Mouse (Mus musculus) neural tube, embryonic 12.5 days (tissue): ENCODE data around the gene B4galt7. TPM values are rescaled to one million over a fixed set of nuclear protein-coding genes. Genes with fewer than 3 reads are reported as not detected.
"Not testable (repeated sequence)": the region's sequence is repeated elsewhere in the genome, so short reads cannot be mapped to it uniquely, and the experiment has no call there.

Experiments used
- ATAC-seq: fragments of 200-750 bp; cut with Nextera tagmentation; 2 replicates; pipeline ENCODE4 v1.8.0; 2017; ENCODE audit warnings: low read depth, mild to moderate bottlenecking, moderate TSS enrichment, moderate library complexity; ENCODE audit not compliant: low FRiP score
- H3K27ac ChIP-seq: fragments of 300-500 bp; sonication (generic); 2 replicates; pipeline ENCODE4 v1.5.1; 2016
- H3K27me3 ChIP-seq: fragments of 300-500 bp; sonication (generic); replicated peaks from 2 replicates; pipeline ENCODE4 v1.6.1; 2016; ENCODE audit warnings: mild to moderate bottlenecking
- H3K36me3 ChIP-seq: fragments of 300-500 bp; sonication (generic); 2 replicates; pipeline ENCODE4 v1.6.1; 2016; ENCODE audit warnings: mild to moderate bottlenecking
- H3K4me1 ChIP-seq: fragments of 300-500 bp; sonication (generic); 2 replicates; pipeline ENCODE4 v1.6.1; 2016
- H3K4me2 ChIP-seq: fragments of 300-500 bp; sonication (generic); replicated peaks from 2 replicates; pipeline ENCODE4 v1.6.1; 2016; ENCODE audit warnings: mild to moderate bottlenecking
- H3K4me3 ChIP-seq: fragments of 300-500 bp; sonication (generic); 2 replicates; pipeline ENCODE4 v1.5.1; 2016
- H3K9ac ChIP-seq: fragments of 300-500 bp; sonication (generic); 2 replicates; pipeline ENCODE4 v1.6.1; 2016; ENCODE audit warnings: mild to moderate bottlenecking
- H3K9me3 ChIP-seq: fragments of 300-500 bp; sonication (generic); 2 replicates; pipeline ENCODE4 v1.6.1; 2016; ENCODE audit warnings: mild to moderate bottlenecking
- WGBS: fragments of 180-500 bp; shearing (Covaris S2); methylation state at CpG from one replicate; pipeline ENCODE4 v1.1.7; 2016; 5-methylcytosine and 5-hydroxymethylcytosine counted together
- polyA plus RNA-seq: library from polyadenylated mRNA; unstranded; fragments of >200 nt; fragmentation: Nextera tagmentation; extraction: Ambion mirVana; gene quantifications from 2 replicates; pipeline ENCODE4 v1.2.1, GENCODE M21; 2016

The B4galt7 gene
- polyA plus RNA-seq, result 42.4 and 44.3 TPM in 2 replicates

GRCm38 (mm10) chr13:55599566-55600540, at the start of gene B4galt7:
B4galt7 (plus strand) TSS chr13:55599896.
- H3K36me3 ChIP-seq, result peaks cover 46% of the 10 kb centered on the region
- peak; percentile 85 for ATAC-seq
- H3K4me3 ChIP-seq, result peak within 1 kb of the TSS; percentile 77
- H3K9me3 ChIP-seq, result no peaks in the 10 kb centered on the region
- peak within 1 kb of the TSS; percentile 11; the same call in 1 of the 2 replicates for H3K27ac ChIP-seq
- H3K4me2 ChIP-seq, result peak within 1 kb of the TSS; percentile 68
- WGBS, result 9% methylated on average over 51 of the region's 51 CpGs
- peak within 1 kb of the TSS; percentile 83 for H3K9ac ChIP-seq
- no peaks in the 10 kb centered on the region for H3K27me3 ChIP-seq
- H3K4me1 ChIP-seq, result peaks cover 11% of the 10 kb centered on the region

GRCm38 (mm10) chr13:55555921-55556320, 43.8 kb upstream of the B4galt7 start:
- ATAC-seq, result no peak
- Histone ChIP-seq H3K27me3 (no peaks in the 10 kb centered on the region), H3K9me3 (no peaks in the 10 kb centered on the region), H3K27ac (no peak overlapping the region), H3K36me3 (peaks cover 54% of the 10 kb centered on the region), H3K4me1 (no peaks in the 10 kb centered on the region), H3K4me3 (no peak overlapping the region), H3K4me2 (no peak overlapping the region), H3K9ac (no peak overlapping the region)
- 93% methylated on average over 9 of the region's 9 CpGs for WGBS

- Histone ChIP-seq H3K9me3 (no peaks in the 10 kb centered on the region), H3K36me3 (peaks cover 41% of the 10 kb centered on the region), H3K27ac (no peak overlapping the region), H3K4me3 (no peak overlapping the region), H3K4me1 (no peaks in the 10 kb centered on the region), H3K27me3 (no peaks in the 10 kb centered on the region), H3K4me2 (no peak overlapping the region), H3K9ac (no peak overlapping the region)
- 89% methylated on average over 6 of the region's 6 CpGs for WGBS
- ATAC-seq, result no peak
Observed at GRCm38 (mm10) chr13:55557499-55557898, 42.2 kb upstream of the B4galt7 start.

GRCm38 (mm10) chr13:55563266-55563879, 36.3 kb upstream of the B4galt7 start:
- ATAC-seq, result no peak
- no peak overlapping the region for H3K4me2 ChIP-seq
- no peak overlapping the region for H3K9ac ChIP-seq
- no peak overlapping the region for H3K27ac ChIP-seq
- H3K36me3 ChIP-seq, result peaks cover 19% of the 10 kb centered on the region
- H3K27me3 ChIP-seq, result no peaks in the 10 kb centered on the region
- no peak overlapping the region for H3K4me3 ChIP-seq
- H3K9me3 ChIP-seq, result no peaks in the 10 kb centered on the region
- peaks cover 6% of the 10 kb centered on the region; the same call in 1 of the 2 replicates for H3K4me1 ChIP-seq
- WGBS, result 78% methylated on average over 7 of the region's 7 CpGs

- Histone ChIP-seq H3K27ac (no peak overlapping the region), H3K4me2 (no peak overlapping the region), H3K4me3 (no peak overlapping the region), H3K4me1 (peaks cover 19% of the 10 kb centered on the region), H3K36me3 (peaks cover 19% of the 10 kb centered on the region), H3K9me3 (no peaks in the 10 kb centered on the region), H3K9ac (no peak overlapping the region), H3K27me3 (no peaks in the 10 kb centered on the region)
- ATAC-seq, result no peak
- 87% methylated on average over 6 of the region's 6 CpGs for WGBS
Observed at GRCm38 (mm10) chr13:55567001-55567400, 32.7 kb upstream of the B4galt7 start.

GRCm38 (mm10) chr13:55567949-55568348, 31.7 kb upstream of the B4galt7 start:
- Histone ChIP-seq H3K4me2 (no peak overlapping the region), H3K27ac (no peak overlapping the region), H3K9ac (no peak overlapping the region), H3K4me1 (peaks cover 23% of the 10 kb centered on the region), H3K36me3 (peaks cover 19% of the 10 kb centered on the region), H3K27me3 (no peaks in the 10 kb centered on the region), H3K4me3 (no peak overlapping the region), H3K9me3 (no peaks in the 10 kb centered on the region)
- 93% methylated on average over 2 of the region's 2 CpGs for WGBS
- ATAC-seq, result no peak

GRCm38 (mm10) chr13:55568524-55568923, 31.2 kb upstream of the B4galt7 start:
- not testable (repeated sequence) for H3K27ac ChIP-seq, H3K4me2 ChIP-seq, ATAC-seq, H3K9ac ChIP-seq, H3K4me3 ChIP-seq, H3K27me3 ChIP-seq, H3K9me3 ChIP-seq
- H3K4me1 ChIP-seq, result peaks cover 23% of the 10 kb centered on the region
- H3K36me3 ChIP-seq, result peaks cover 19% of the 10 kb centered on the region
- 88% methylated on average over 4 of the region's 4 CpGs for WGBS

- Histone ChIP-seq H3K36me3 (peaks cover 19% of the 10 kb centered on the region), H3K4me1 (peaks cover 23% of the 10 kb centered on the region), H3K9ac (peak overlapping the region; percentile 98), H3K27me3 (no peaks in the 10 kb centered on the region), H3K4me2 (peak overlapping the region; percentile 94), H3K4me3 (peak overlapping the region; percentile 92), H3K27ac (0 out of 2 replicates have a peak overlapping the region, but pooled peaks have one; percentile 70), H3K9me3 (no peaks in the 10 kb centered on the region)
- WGBS, result 4% methylated on average over 16 of the region's 16 CpGs
- ATAC-seq, result no peak
Observed at GRCm38 (mm10) chr13:55569726-55570285, 29.9 kb upstream of the B4galt7 start.

GRCm38 (mm10) chr13:55570286-55570973, 29.3 kb upstream of the B4galt7 start:
- under 1% methylated on average over 47 of the region's 47 CpGs for WGBS
- H3K9me3 ChIP-seq, result no peaks in the 10 kb centered on the region
- H3K36me3 ChIP-seq, result peaks cover 17% of the 10 kb centered on the region
- peak; percentile 81 for ATAC-seq
- H3K4me1 ChIP-seq, result peaks cover 23% of the 10 kb centered on the region
- no peaks in the 10 kb centered on the region for H3K27me3 ChIP-seq
- H3K27ac ChIP-seq, result peak overlapping the region; percentile 70
- peak overlapping the region; percentile 94 for H3K4me2 ChIP-seq
- H3K9ac ChIP-seq, result peak overlapping the region; percentile 98
- H3K4me3 ChIP-seq, result peak overlapping the region; percentile 92

- H3K9me3 ChIP-seq, result no peaks in the 10 kb centered on the region
- peak; percentile 92 for ATAC-seq
- H3K4me2 ChIP-seq, result peak within 1 kb of the TSS; percentile 94
- H3K4me3 ChIP-seq, result peak within 1 kb of the TSS; percentile 92
- WGBS, result 2% methylated on average over 42 of the region's 47 CpGs
- H3K27me3 ChIP-seq, result no peaks in the 10 kb centered on the region
- H3K9ac ChIP-seq, result peak within 1 kb of the TSS; percentile 98
- H3K4me1 ChIP-seq, result peaks cover 23% of the 10 kb centered on the region
- H3K27ac ChIP-seq, result peak within 1 kb of the TSS; percentile 70
- peaks cover 11% of the 10 kb centered on the region for H3K36me3 ChIP-seq
Observed at GRCm38 (mm10) chr13:55571027-55571751, 28.5 kb upstream of the B4galt7 start, which contains the start of gene Fam193b. Fam193b (minus strand) TSS chr13:55571120.

GRCm38 (mm10) chr13:55571977-55572376, 27.7 kb upstream of the B4galt7 start:
- Histone ChIP-seq H3K9me3 (no peaks in the 10 kb centered on the region), H3K4me3 (no peak overlapping the region), H3K27me3 (no peaks in the 10 kb centered on the region), H3K36me3 (peaks cover 7% of the 10 kb centered on the region), H3K4me2 (peak overlapping the region; percentile 5; the same call in 1 of the 2 replicates), H3K9ac (no peak overlapping the region), H3K4me1 (peaks cover 23% of the 10 kb centered on the region), H3K27ac (no peak overlapping the region)
- ATAC-seq, result no peak
- WGBS, result 83% methylated on average over 2 of the region's 2 CpGs
